Mouse (Mus musculus) liver, adult 2 months (tissue): Measurements from ENCODE around the gene Zan. TPM values are rescaled to one million over a fixed set of nuclear protein-coding genes. Genes with fewer than 3 reads are reported as not detected.

Experiments used
- DNase-seq: peaks from one replicate; pipeline ENCODE4 v3.0.0-alpha.2; 2011; ENCODE audit warnings: low read depth, low spot score; ENCODE audit errors: extremely low read depth
- H3K27ac ChIP-seq: fragments of 200-500 bp; replicated peaks from 2 replicates; pipeline ENCODE4 v1.5.1; 2012; ENCODE audit warnings: low read depth, mild to moderate bottlenecking, control low read depth, inconsistent platforms, low read length; ENCODE audit not compliant: insufficient read depth
- H3K27me3 ChIP-seq: fragments of 200-500 bp; 2 replicates; pipeline ENCODE4 v1.6.1; 2012; ENCODE audit warnings: mild to moderate bottlenecking, moderate library complexity, low read length, inconsistent platforms; ENCODE audit not compliant: control insufficient read depth, insufficient read depth
- H3K36me3 ChIP-seq: fragments of 200-500 bp; 2 replicates; pipeline ENCODE4 v1.6.1; 2012; ENCODE audit warnings: low read length, inconsistent platforms; ENCODE audit not compliant: control insufficient read depth, insufficient read depth
- H3K4me1 ChIP-seq: fragments of 200-500 bp; 2 replicates; pipeline ENCODE4 v1.6.1; 2011; ENCODE audit warnings: low read length; ENCODE audit not compliant: control insufficient read depth, insufficient read depth
- H3K4me3 ChIP-seq: fragments of 200-500 bp; 2 replicates; pipeline ENCODE4 v1.5.1; 2011; ENCODE audit warnings: low read depth, mild to moderate bottlenecking, control low read depth, low read length, moderate library complexity; ENCODE audit not compliant: insufficient read depth
- H3K79me2 ChIP-seq: fragments of 200-500 bp; 2 replicates; pipeline ENCODE4 v1.6.1; 2012; ENCODE audit warnings: inconsistent platforms, mild to moderate bottlenecking, low read length, moderate library complexity; ENCODE audit not compliant: control insufficient read depth, insufficient read depth
- H3K9ac ChIP-seq: fragments of 200-500 bp; 2 replicates; pipeline ENCODE4 v1.6.1; 2012; ENCODE audit warnings: low read depth, mild to moderate bottlenecking, control low read depth, inconsistent platforms, low read length
- CTCF ChIP-seq: fragments of 200-500 bp; IDR thresholded peaks from 2 replicates; pipeline ENCODE4 v1.5.1; 2011; ENCODE audit warnings: low read depth, low read length, control low read depth
- POLR2A ChIP-seq: fragments of 200-500 bp; IDR thresholded peaks from 2 replicates; pipeline ENCODE4 v1.6.1; 2011; ENCODE audit warnings: low read length, control low read depth; ENCODE audit not compliant: insufficient read depth; ENCODE audit errors: extremely low read depth
- WGBS: fragments of 180-500 bp; shearing (Covaris S2); methylation state at CpG from one replicate; pipeline ENCODE4 v1.1.7; 2018; 5-methylcytosine and 5-hydroxymethylcytosine counted together
- polyA plus RNA-seq: library from polyadenylated mRNA; depleted of rRNA; stranded (reverse); fragments of >200 nt; gene quantifications from 2 replicates; pipeline ENCODE4 v1.2.3, GENCODE M21; 2012; rRNA removed
- total RNA-seq: library from RNA; depleted of rRNA; stranded (reverse); fragments of >200 nt; gene quantifications from 2 replicates; pipeline ENCODE4 v1.2.3, GENCODE M21; 2014; rRNA removed

Gene Zan
- total and polyA plus RNA-seq, 2 experiments = under 0.01 to 0.02 TPM

GRCm38 (mm10) chr5:137335066-137335465 lies 141.8 kb downstream of the Zan start:
- no peak for DNase-seq
- no peak overlapping the region for H3K9ac ChIP-seq
- H3K4me3 ChIP-seq = no peak overlapping the region
- 90% methylated on average over 6 of the region's 6 CpGs for WGBS
- no peaks in the 10 kb centered on the region for H3K36me3 ChIP-seq
- TF ChIP-seq CTCF = no peak
- TF ChIP-seq POLR2A = no peak
- no peaks in the 10 kb centered on the region for H3K79me2 ChIP-seq
- H3K27me3 ChIP-seq = no peaks in the 10 kb centered on the region
- peaks cover 8% of the 10 kb centered on the region for H3K4me1 ChIP-seq
- no peak overlapping the region for H3K27ac ChIP-seq

- H3K36me3 ChIP-seq = no peaks in the 10 kb centered on the region
- peak; percentile 17 for DNase-seq
- H3K4me1 ChIP-seq = peaks cover 8% of the 10 kb centered on the region
- TF ChIP-seq POLR2A (no peak), CTCF (no peak)
- WGBS = 45% methylated on average over 10 of the region's 10 CpGs
- H3K27ac ChIP-seq = no peak overlapping the region
- no peaks in the 10 kb centered on the region for H3K27me3 ChIP-seq
- no peak overlapping the region for H3K9ac ChIP-seq
- H3K4me3 ChIP-seq = no peak overlapping the region
- H3K79me2 ChIP-seq = no peaks in the 10 kb centered on the region
These were observed 142.5 kb downstream of the Zan start for GRCm38 (mm10) chr5:137334317-137334716.

GRCm38 (mm10) chr5:137333512-137334174 lies 143.2 kb downstream of the Zan start, which contains the start of gene Slc12a9:
Slc12a9 (minus strand) TSS chr5:137333597.
- H3K9ac ChIP-seq = peak within 1 kb of the TSS; percentile 60
- peak; percentile 94 for TF ChIP-seq CTCF
- no peak for TF ChIP-seq POLR2A
- WGBS = under 1% methylated on average over 44 of the region's 44 CpGs
- no peaks in the 10 kb centered on the region for H3K79me2 ChIP-seq
- H3K4me1 ChIP-seq = peaks cover 6% of the 10 kb centered on the region
- H3K4me3 ChIP-seq = peak within 1 kb of the TSS; percentile 81
- H3K27ac ChIP-seq = no peak within 1 kb of the TSS
- no peaks in the 10 kb centered on the region for H3K36me3 ChIP-seq
- peak; percentile 77 for DNase-seq
- no peaks in the 10 kb centered on the region for H3K27me3 ChIP-seq

GRCm38 (mm10) chr5:137332857-137333511 lies 143.9 kb downstream of the Zan start:
- H3K9ac ChIP-seq = peak overlapping the region; percentile 56
- H3K27me3 ChIP-seq = no peaks in the 10 kb centered on the region
- WGBS = 22% methylated on average over 15 of the region's 15 CpGs
- H3K79me2 ChIP-seq = no peaks in the 10 kb centered on the region
- DNase-seq = no peak
- peaks cover 6% of the 10 kb centered on the region for H3K4me1 ChIP-seq
- H3K36me3 ChIP-seq = no peaks in the 10 kb centered on the region
- no peak for TF ChIP-seq CTCF
- TF ChIP-seq POLR2A = no peak
- H3K4me3 ChIP-seq = peak overlapping the region; percentile 81
- no peak overlapping the region for H3K27ac ChIP-seq

GRCm38 (mm10) chr5:137330910-137331309 lies 146.0 kb downstream of the Zan start:
- DNase-seq = no peak
- H3K79me2 ChIP-seq = no peaks in the 10 kb centered on the region
- 87% methylated on average over 7 of the region's 7 CpGs for WGBS
- TF ChIP-seq POLR2A (no peak), CTCF (no peak)
- H3K36me3 ChIP-seq = no peaks in the 10 kb centered on the region
- no peak overlapping the region for H3K27ac ChIP-seq
- H3K9ac ChIP-seq = no peak overlapping the region
- H3K4me3 ChIP-seq = no peak overlapping the region
- no peaks in the 10 kb centered on the region for H3K4me1 ChIP-seq
- H3K27me3 ChIP-seq = no peaks in the 10 kb centered on the region

Other genes starting within 250 kb of the Zan start
- 0.28 and 0.34 TPM in 2 replicates for gene Ache, start 189.5 kb downstream of the Zan start, total RNA-seq
- gene Ache, start 189.5 kb downstream of the Zan start, polyA plus RNA-seq = 0.36 and 0.55 TPM in 2 replicates
- 1.1 and 1.4 TPM in 2 replicates for gene Ufsp1, start 182.4 kb downstream of the Zan start, total RNA-seq
- gene Ufsp1, start 182.4 kb downstream of the Zan start, polyA plus RNA-seq = 6.3 and 7.9 TPM in 2 replicates
- gene Srrt, start 169.4 kb downstream of the Zan start, total RNA-seq = 20.7 and 25.2 TPM in 2 replicates
- gene Srrt, start 169.4 kb downstream of the Zan start, polyA plus RNA-seq = 36.2 and 61.5 TPM in 2 replicates
- gene Trip6, start 162.7 kb downstream of the Zan start, total RNA-seq = 5.8 and 6.5 TPM in 2 replicates
- gene Trip6, start 162.7 kb downstream of the Zan start, polyA plus RNA-seq = 14.7 and 25.0 TPM in 2 replicates
- gene Slc12a9, start 143.5 kb downstream of the Zan start, total RNA-seq = 4.0 and 4.7 TPM in 2 replicates
- 11.9 and 20.3 TPM in 2 replicates for gene Slc12a9, start 143.5 kb downstream of the Zan start, polyA plus RNA-seq
- gene Ephb4, start 127.0 kb downstream of the Zan start, total RNA-seq = 10.8 and 15.5 TPM in 2 replicates
- 14.0 and 14.1 TPM in 2 replicates for gene Ephb4, start 127.0 kb downstream of the Zan start, polyA plus RNA-seq
- gene Pop7, start 25.5 kb upstream of the Zan start, total RNA-seq = 5.9 and 8.0 TPM in 2 replicates
- gene Pop7, start 25.5 kb upstream of the Zan start, polyA plus RNA-seq = 15.4 and 17.8 TPM in 2 replicates
- gene Gigyf1, start 41.5 kb upstream of the Zan start, total RNA-seq = 2.7 and 4.2 TPM in 2 replicates
- 9.3 and 14.0 TPM in 2 replicates for gene Gigyf1, start 41.5 kb upstream of the Zan start, polyA plus RNA-seq
- not detected in 2 replicates for gene Epo, start 56.2 kb upstream of the Zan start, total RNA-seq
- not detected in 2 replicates for gene Epo, start 56.2 kb upstream of the Zan start, polyA plus RNA-seq
- gene Gnb2, start 56.4 kb upstream of the Zan start, total RNA-seq = 87.2 and 134 TPM in 2 replicates
- gene Gnb2, start 56.4 kb upstream of the Zan start, polyA plus RNA-seq = 332 and 431 TPM in 2 replicates
- not detected in 2 replicates for gene Actl6b, start 76.5 kb upstream of the Zan start, total RNA-seq
- not detected in 2 replicates for gene Actl6b, start 76.5 kb upstream of the Zan start, polyA plus RNA-seq
- gene Tfr2, start 92.8 kb upstream of the Zan start, total RNA-seq = 225 and 288 TPM in 2 replicates
- gene Tfr2, start 92.8 kb upstream of the Zan start, polyA plus RNA-seq = 478 and 486 TPM in 2 replicates
- 4.3 and 6.5 TPM in 2 replicates for gene Mospd3, start 124.0 kb upstream of the Zan start, total RNA-seq
- gene Mospd3, start 124.0 kb upstream of the Zan start, polyA plus RNA-seq = 84.3 and 98.8 TPM in 2 replicates
- 4.4 and 6.7 TPM in 2 replicates for gene Pcolce, start 136.7 kb upstream of the Zan start, total RNA-seq
- 11.9 TPM in 2 replicates for gene Pcolce, start 136.7 kb upstream of the Zan start, polyA plus RNA-seq
- gene Fbxo24, start 151.9 kb upstream of the Zan start, total RNA-seq = 0.07 TPM in 1 of 2 replicates, not detected in the other
- gene Fbxo24, start 151.9 kb upstream of the Zan start, polyA plus RNA-seq = 0.05 and 0.06 TPM in 2 replicates
- 0.74 and 1.1 TPM in 2 replicates for gene Lrch4, start 152.1 kb upstream of the Zan start, total RNA-seq
- gene Lrch4, start 152.1 kb upstream of the Zan start, polyA plus RNA-seq = 10.7 and 15.0 TPM in 2 replicates
- 0.74 and 1.5 TPM in 2 replicates for gene Gm20605, start 152.1 kb upstream of the Zan start, total RNA-seq
- 4.3 and 5.6 TPM in 2 replicates for gene Gm20605, start 152.1 kb upstream of the Zan start, polyA plus RNA-seq
- gene Sap25, start 164.3 kb upstream of the Zan start, total RNA-seq = 0.65 and 1.6 TPM in 2 replicates
- 13.0 and 22.7 TPM in 2 replicates for gene Sap25, start 164.3 kb upstream of the Zan start, polyA plus RNA-seq
- gene Irs3, start 168.7 kb upstream of the Zan start, total RNA-seq = 0.07 TPM in 1 of 2 replicates, not detected in the other
- 0.07 and 0.20 TPM in 2 replicates for gene Irs3, start 168.7 kb upstream of the Zan start, polyA plus RNA-seq
- 14.8 and 22.1 TPM in 2 replicates for gene Agfg2, start 207.7 kb upstream of the Zan start, total RNA-seq
- 35.9 and 42.2 TPM in 2 replicates for gene Agfg2, start 207.7 kb upstream of the Zan start, polyA plus RNA-seq